In genomic region chr9:29942183-29942952, GRCm38 (mm10) we compare ENCODE assay signal across 14 mouse cellular contexts. TPM values are rescaled to one million over a fixed set of nuclear protein-coding genes. Genes with fewer than 3 reads are reported as not detected.
DNase-seq lines count a peak whose midpoint lies in the region; ATAC-seq and TF ChIP-seq lines count a peak whose summit lies in the region.
"Had no signal": no experiment of that assay in that cellular context is flagged by ENCODE, and none has a peak within 500 bp of the region (broad histone marks: within the 10 kb centered on the region; RNA-seq: fewer than 3 reads in every experiment).

No protein-coding gene starts in this region.

- H3K4me2 ChIP-seq in heart, postnatal 0 days (ENCODE audit: low read depth, low read length) = no peak overlapping the region
- H3K4me2 ChIP-seq in neural tube, embryonic 13.5 days = no peak overlapping the region

- no peaks in the 10 kb centered on the region for H3K27me3 ChIP-seq in heart, postnatal 0 days (ENCODE audit: control insufficient read depth, insufficient read depth, low read length)
- peaks cover 6% of the 10 kb centered on the region for H3K27me3 ChIP-seq in heart, embryonic 10.5 days (ENCODE audit: insufficient read depth, poor library complexity, severe bottlenecking)
- no peaks in the 10 kb centered on the region for H3K27me3 ChIP-seq in neural tube, embryonic 13.5 days
- H3K27me3 ChIP-seq: CH12.LX; megakaryocyte, embryonic 14.5 days had no signal

- no peak for TF ChIP-seq EP300 in heart, postnatal 0 days (IDR thresholded peaks at IDR 0.05; ENCODE audit: low read depth)

- no peak overlapping the region for H3K9ac ChIP-seq in heart, postnatal 0 days (replicated peaks; ENCODE audit: low read depth, low read length)
- H3K9ac ChIP-seq in neural tube, embryonic 13.5 days = no peak overlapping the region
- H3K9ac ChIP-seq: limb, embryonic 12.5 days had no signal

- H3K9me3 ChIP-seq in heart, postnatal 0 days (replicated peaks; ENCODE audit: control insufficient read depth, low read length) = no peaks in the 10 kb centered on the region
- H3K9me3 ChIP-seq in heart, embryonic 10.5 days = no peaks in the 10 kb centered on the region
- H3K9me3 ChIP-seq in neural tube, embryonic 13.5 days = no peaks in the 10 kb centered on the region
- H3K9me3 ChIP-seq: limb, embryonic 12.5 days had no signal

- no peak for DNase-seq in heart, postnatal 0 days (ENCODE audit: low spot score)
- no peak for DNase-seq in heart, embryonic 10.5 days (ENCODE audit: low spot score)
- no peak for DNase-seq in neural tube, embryonic 10.5 days (ENCODE audit: extremely low spot score, low spot score)
- peak; percentile 33 to 37 for DNase-seq in layer of hippocampus, adult 8-10 months (ENCODE audit: low spot score in 2 of 2)
- DNase-seq in lung, postnatal 10 days = no peak
- DNase-seq in adrenal gland, postnatal 25 days = no peak
- DNase-seq: gastrocnemius, postnatal 36 days; lung, adult 2 months; thymus, postnatal 14 days had no signal

- no peaks in the 10 kb centered on the region for H3K36me3 ChIP-seq in heart, postnatal 0 days (replicated peaks; ENCODE audit: control insufficient read depth, insufficient read depth, low read length)
- H3K36me3 ChIP-seq in heart, embryonic 10.5 days = no peaks in the 10 kb centered on the region
- no peaks in the 10 kb centered on the region for H3K36me3 ChIP-seq in neural tube, embryonic 13.5 days
- H3K36me3 ChIP-seq: limb, embryonic 12.5 days had no signal

- ATAC-seq in heart, postnatal 0 days (ENCODE audit: insufficient read depth, low read depth) = peak; percentile 85
- peak; percentile 78 for ATAC-seq in neural tube, embryonic 13.5 days (ENCODE audit: low read depth)

- WGBS in heart, postnatal 0 days = 48% methylated on average over 11 of the region's 11 CpGs
- 54% methylated on average over 11 of the region's 11 CpGs for WGBS in heart, embryonic 10.5 days
- 38% methylated on average over 11 of the region's 11 CpGs for WGBS in neural tube, embryonic 13.5 days

- H3K27ac ChIP-seq in heart, postnatal 0 days (ENCODE audit: low read depth) = no peak overlapping the region
- no peak overlapping the region for H3K27ac ChIP-seq in heart, embryonic 10.5 days
- no peak overlapping the region for H3K27ac ChIP-seq in neural tube, embryonic 13.5 days (replicated peaks)
- H3K27ac ChIP-seq: limb, embryonic 12.5 days had no signal

- no peak for TF ChIP-seq CTCF in heart, postnatal 0 days (IDR thresholded peaks at IDR 0.05; ENCODE audit: low read depth)

- H3K4me3 ChIP-seq in heart, postnatal 0 days (ENCODE audit: low read depth, low read length) = no peak overlapping the region
- H3K4me3 ChIP-seq in heart, embryonic 10.5 days = no peak overlapping the region
- H3K4me3 ChIP-seq in neural tube, embryonic 13.5 days = no peak overlapping the region
- H3K4me3 ChIP-seq: limb, embryonic 12.5 days; megakaryocyte, embryonic 14.5 days had no signal

- H3K4me1 ChIP-seq in heart, postnatal 0 days (ENCODE audit: control insufficient read depth, insufficient read depth) = peaks cover 6% of the 10 kb centered on the region; the same call in 1 of the 2 replicates
- H3K4me1 ChIP-seq in heart, embryonic 10.5 days = peaks cover 9% of the 10 kb centered on the region; the same call in 1 of the 2 replicates
- H3K4me1 ChIP-seq in neural tube, embryonic 13.5 days (replicated peaks) = peaks cover 41% of the 10 kb centered on the region
- H3K4me1 ChIP-seq: limb, embryonic 12.5 days; megakaryocyte, embryonic 14.5 days had no signal

RNA-seq across cellular contexts. Expression of gene Ntm, which starts 20.6 kb away (rescaled TPM):
- 7.1 and 17.7 TPM in 2 replicates for total RNA-seq in heart, postnatal 0 days (2014; rRNA removed; ENCODE audit: low replicate concordance)
- 8.8 and 9.3 TPM in 2 replicates for polyA plus RNA-seq in heart, postnatal 0 days (2015; fragmentation: Nextera tagmentation; extraction: Ambion mirVana)
- polyA plus RNA-seq in heart, embryonic 10.5 days (2016; fragmentation: Nextera tagmentation; extraction: Ambion mirVana) = 20.7 and 37.9 TPM in 2 replicates
- polyA plus RNA-seq in neural tube, embryonic 13.5 days (2015; fragmentation: Nextera tagmentation; extraction: Ambion mirVana) = 150 and 151 TPM in 2 replicates
- total RNA-seq in layer of hippocampus, adult 8-10 months (2022) = 100 to 1,000 TPM; 148 to 166 (median 161) TPM
- total RNA-seq in adrenal gland, postnatal 25 days (2021) = 0.94 TPM in 1 of 2 replicates, not detected in the other
- total RNA-seq: CH12.LX; neutrophil, adult 5-6 weeks had no signal

Comparison
In these comparisons a context has a peak if more than half of its experiments do, and no peak if none do; other contexts are left out.
1. DNase-seq: peak in layer of hippocampus, adult 8-10 months (2 of 2); none in heart, postnatal 0 days (single experiment), heart, embryonic 10.5 days (single experiment), neural tube, embryonic 10.5 days (single experiment), lung, postnatal 10 days (single experiment) and adrenal gland, postnatal 25 days (single experiment).